Mouse (Mus musculus): ENCODE measurements around the gene Nudt2. TPM values are rescaled to one million over a fixed set of nuclear protein-coding genes. Genes with fewer than 3 reads are reported as not detected.

The Nudt2 gene
- total and polyA plus RNA-seq, 3 experiments, result 21.7 to 40.2 (median 27.9) TPM

- no peak for DNase-seq (ENCODE audit: extremely low read depth)
- no peak overlapping the region for H3K4me3 ChIP-seq (replicated peaks in 1 of 3; ENCODE audit: low read depth in 2 of 3, low read length in 2 of 3, poor library complexity in 1 of 3)
- H3K4me1 ChIP-seq (ENCODE audit: control insufficient read depth in 1 of 2, insufficient read depth in 2 of 2), result no peaks in the 10 kb centered on the region
- no peak overlapping the region for H3K4me2 ChIP-seq (ENCODE audit: insufficient read depth, low read depth, poor library complexity, severe bottlenecking)
- H3K27ac ChIP-seq (ENCODE audit: insufficient read depth, low read depth), result no peak overlapping the region
- H3K9me3 ChIP-seq (replicated peaks; ENCODE audit: low read length), result no peaks in the 10 kb centered on the region
- no peak for TF ChIP-seq POLR2A (IDR thresholded peaks at IDR 0.05; ENCODE audit: low read depth, low read length)
- no peak for TF ChIP-seq JUND (conservative IDR thresholded peaks at IDR 0.05; ENCODE audit: low read depth, low read length)
- TF ChIP-seq HCFC1 (IDR thresholded peaks at IDR 0.05; ENCODE audit: low read depth, low read length), result no peak
- no peak for TF ChIP-seq MYC (IDR thresholded peaks at IDR 0.05; ENCODE audit: low read depth, low read length)
- TF ChIP-seq GABPA (IDR thresholded peaks at IDR 0.05; ENCODE audit: insufficient replicate concordance, low read depth, low read length), result no peak
- no peak for TF ChIP-seq CTCF (conservative IDR thresholded peaks at IDR 0.05 in 1 of 2, IDR thresholded peaks at IDR 0.05 in 1 of 2; ENCODE audit: low read depth in 2 of 2, low read length in 2 of 2)
- no peak for TF ChIP-seq CHD1 (IDR thresholded peaks at IDR 0.05; ENCODE audit: low read depth, low read length)
- no peak for TF ChIP-seq UBTF (IDR thresholded peaks at IDR 0.05; ENCODE audit: low read depth, low read length)
- TF ChIP-seq ZC3H11A (IDR thresholded peaks at IDR 0.05; ENCODE audit: low read depth, low read length), result no peak
- no peak for TF ChIP-seq USF1 (IDR thresholded peaks at IDR 0.05; ENCODE audit: low read depth, low read length)
- TF ChIP-seq BHLHE40 (IDR thresholded peaks at IDR 0.05; ENCODE audit: low read depth, low read length), result no peak
- no peak for TF ChIP-seq TBP (conservative IDR thresholded peaks at IDR 0.05; ENCODE audit: low read depth, low read length)
- in situ Hi-C loops (cut with MboI; ENCODE audit: low pct_ligation_motif_present, low pct_unique_long_range_greater_than_20kb, low sequenced_read_pairs), result no loop called here
- no peak overlapping the region for H3K9ac ChIP-seq (ENCODE audit: insufficient read depth, low read depth)
- H3K36me3 ChIP-seq (replicated peaks in 1 of 2; ENCODE audit: control insufficient read depth in 1 of 2, insufficient read depth in 1 of 2, low read length in 1 of 2), result no peaks in the 10 kb centered on the region
- peaks cover 72% of the 10 kb centered on the region for H3K27me3 ChIP-seq (replicated peaks)
- dilution Hi-C loops (cut with MboI; ENCODE audit: extremely low pct_ligation_motif_present, extremely low pct_unique_long_range_greater_than_20kb, low sequenced_read_pairs), result no loop called here
- no peaks in the 10 kb centered on the region for H3K79me2 ChIP-seq (replicated peaks; ENCODE audit: control insufficient read depth, extremely low read depth, insufficient read depth, poor library complexity, severe bottlenecking)
Observed at GRCm38 (mm10) chr4:41527996-41528395, 63.0 kb downstream of the Nudt2 start.

Other genes with a start within 250 kb of the Nudt2 start
- gene Ubap2, start 190.0 kb upstream of the Nudt2 start, total RNA-seq (2012; rRNA removed), result 17.2 and 17.4 TPM in 2 replicates
- 5.4 and 5.7 TPM in 2 replicates for gene Ubap2, start 190.0 kb upstream of the Nudt2 start, total RNA-seq (2014; rRNA removed)
- gene Ubap2, start 190.0 kb upstream of the Nudt2 start, polyA plus RNA-seq (2012; ENCODE audit: insufficient read length, low read depth), result 115 and 135 TPM in 2 replicates
- gene Dcaf12, start 150.3 kb upstream of the Nudt2 start, total RNA-seq (2012; rRNA removed), result 24.3 and 31.3 TPM in 2 replicates
- gene Dcaf12, start 150.3 kb upstream of the Nudt2 start, total RNA-seq (2014; rRNA removed), result 30.8 and 33.7 TPM in 2 replicates
- 36.7 and 42.0 TPM in 2 replicates for gene Dcaf12, start 150.3 kb upstream of the Nudt2 start, polyA plus RNA-seq (2012; ENCODE audit: insufficient read length, low read depth)
- gene Ubap1, start 116.2 kb upstream of the Nudt2 start, total RNA-seq (2012; rRNA removed), result 11.5 and 17.0 TPM in 2 replicates
- gene Ubap1, start 116.2 kb upstream of the Nudt2 start, total RNA-seq (2014; rRNA removed), result 14.0 and 17.5 TPM in 2 replicates
- 22.3 and 28.0 TPM in 2 replicates for gene Ubap1, start 116.2 kb upstream of the Nudt2 start, polyA plus RNA-seq (2012; ENCODE audit: insufficient read length, low read depth)
- gene Kif24, start 264 bp upstream of the Nudt2 start, total RNA-seq (2012; rRNA removed), result 8.6 and 9.1 TPM in 2 replicates
- gene Kif24, start 264 bp upstream of the Nudt2 start, total RNA-seq (2014; rRNA removed), result 5.5 and 6.4 TPM in 2 replicates
- gene Kif24, start 264 bp upstream of the Nudt2 start, polyA plus RNA-seq (2012; ENCODE audit: insufficient read length, low read depth), result 7.9 and 8.4 TPM in 2 replicates
- gene AI464131, start 37.9 kb downstream of the Nudt2 start, total RNA-seq (2012; rRNA removed), result 0.04 TPM in 2 replicates
- gene AI464131, start 37.9 kb downstream of the Nudt2 start, total RNA-seq (2014; rRNA removed), result not detected in 2 replicates
- gene AI464131, start 37.9 kb downstream of the Nudt2 start, polyA plus RNA-seq (2012; ENCODE audit: insufficient read length, low read depth), result 0.10 TPM in 1 of 2 replicates, not detected in the other
- gene 1110017D15Rik, start 52.2 kb downstream of the Nudt2 start, total RNA-seq (2012; rRNA removed), result not detected in 2 replicates
- not detected in 2 replicates for gene 1110017D15Rik, start 52.2 kb downstream of the Nudt2 start, total RNA-seq (2014; rRNA removed)
- gene 1110017D15Rik, start 52.2 kb downstream of the Nudt2 start, polyA plus RNA-seq (2012; ENCODE audit: insufficient read length, low read depth), result not detected in 2 replicates
- gene Fam219a, start 104.4 kb downstream of the Nudt2 start, total RNA-seq (2012; rRNA removed), result 1.2 and 1.6 TPM in 2 replicates
- gene Fam219a, start 104.4 kb downstream of the Nudt2 start, total RNA-seq (2014; rRNA removed), result 0.11 and 0.20 TPM in 2 replicates
- 1.5 and 1.8 TPM in 2 replicates for gene Fam219a, start 104.4 kb downstream of the Nudt2 start, polyA plus RNA-seq (2012; ENCODE audit: insufficient read length, low read depth)
- gene Dnaic1, start 104.6 kb downstream of the Nudt2 start, total RNA-seq (2012; rRNA removed), result 0.42 and 0.89 TPM in 2 replicates
- gene Dnaic1, start 104.6 kb downstream of the Nudt2 start, total RNA-seq (2014; rRNA removed), result 0.34 and 1.1 TPM in 2 replicates
- gene Dnaic1, start 104.6 kb downstream of the Nudt2 start, polyA plus RNA-seq (2012; ENCODE audit: insufficient read length, low read depth), result 3.7 and 4.1 TPM in 2 replicates
- gene Enho, start 175.2 kb downstream of the Nudt2 start, total RNA-seq (2012; rRNA removed), result 0.25 and 0.59 TPM in 2 replicates
- gene Enho, start 175.2 kb downstream of the Nudt2 start, total RNA-seq (2014; rRNA removed), result 0.17 TPM in 1 of 2 replicates, not detected in the other
- not detected in 2 replicates for gene Enho, start 175.2 kb downstream of the Nudt2 start, polyA plus RNA-seq (2012; ENCODE audit: insufficient read length, low read depth)
- not detected in 2 replicates for gene Cntfr, start 231.9 kb downstream of the Nudt2 start, total RNA-seq (2012; rRNA removed)
- not detected in 2 replicates for gene Cntfr, start 231.9 kb downstream of the Nudt2 start, total RNA-seq (2014; rRNA removed)
- not detected in 2 replicates for gene Cntfr, start 231.9 kb downstream of the Nudt2 start, polyA plus RNA-seq (2012; ENCODE audit: insufficient read length, low read depth)
- gene Il11ra1, start 234.8 kb downstream of the Nudt2 start, total RNA-seq (2012; rRNA removed), result 4.2 and 5.7 TPM in 2 replicates
- gene Il11ra1, start 234.8 kb downstream of the Nudt2 start, total RNA-seq (2014; rRNA removed), result 1.2 and 1.3 TPM in 2 replicates
- 4.8 and 6.9 TPM in 2 replicates for gene Il11ra1, start 234.8 kb downstream of the Nudt2 start, polyA plus RNA-seq (2012; ENCODE audit: insufficient read length, low read depth)
- 65.3 and 84.1 TPM in 2 replicates for gene Rpp25l, start 248.4 kb downstream of the Nudt2 start, total RNA-seq (2012; rRNA removed)
- 62.8 and 72.8 TPM in 2 replicates for gene Rpp25l, start 248.4 kb downstream of the Nudt2 start, total RNA-seq (2014; rRNA removed)
- 48.1 and 48.5 TPM in 2 replicates for gene Rpp25l, start 248.4 kb downstream of the Nudt2 start, polyA plus RNA-seq (2012; ENCODE audit: insufficient read length, low read depth)